Mouse (Mus musculus): Measurements from ENCODE around the gene Txk.

DNA sequence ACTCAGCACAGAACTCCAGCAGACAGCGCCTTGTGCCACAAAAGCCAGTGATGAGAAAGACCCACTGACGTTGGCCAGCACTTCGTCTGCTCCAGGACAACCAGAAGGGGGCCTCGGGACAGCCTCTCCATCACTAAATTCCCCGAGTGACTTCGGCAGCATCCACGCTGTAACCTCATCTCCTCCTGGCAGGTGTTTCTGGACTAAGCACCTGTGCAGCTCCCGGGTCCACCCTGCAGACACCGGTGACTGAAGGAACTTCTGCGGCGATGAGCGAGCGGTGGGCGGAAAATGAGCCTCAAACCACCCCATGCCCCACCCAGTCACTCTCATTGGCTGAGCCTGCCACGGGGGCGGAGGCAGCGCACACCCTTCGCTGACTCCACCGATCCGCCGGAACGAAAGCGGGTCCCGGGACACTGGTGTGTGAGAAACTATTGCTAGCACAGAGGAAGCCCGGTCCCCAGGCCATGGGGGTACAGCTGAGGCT is 105.1 kb downstream of the Txk start, which contains the start of gene Nipal1:
- TF ChIP-seq CTCF (IDR thresholded peaks at IDR 0.05; ENCODE audit: insufficient read depth, low read depth, low read length) (no peak), POLR2A (IDR thresholded peaks at IDR 0.05; ENCODE audit: insufficient read depth, low read depth, low read length) (no peak)

Measured in olfactory bulb, adult 2 months (tissue).